Mouse (Mus musculus) brain, embryonic 14.5 days (tissue): ENCODE measurements at regions not wholly inside any gene's neighbourhood (a gene's known extent, or its start where the extent isn't known, plus 50 kb on each side); places are given as distances from the start of the nearest gene placed in this dataset.

Experiments used
- CTCF ChIP-seq: fragments of 200-500 bp; IDR thresholded peaks from 2 replicates; pipeline ENCODE4 v1.5.1; 2012; ENCODE audit warnings: inconsistent platforms, mild to moderate bottlenecking, moderate library complexity, borderline replicate concordance; ENCODE audit not compliant: insufficient read depth, insufficient read length; ENCODE audit errors: extremely low read depth
- POLR2A ChIP-seq: fragments of 200-500 bp; IDR thresholded peaks from 2 replicates; pipeline ENCODE4 v1.6.1; 2012; ENCODE audit warnings: mild to moderate bottlenecking, inconsistent platforms, borderline replicate concordance; ENCODE audit not compliant: poor library complexity, insufficient read depth, insufficient read length, severe bottlenecking; ENCODE audit errors: extremely low read depth

- TF ChIP-seq POLR2A: no peak
- no peak for TF ChIP-seq CTCF
Observed at GRCm38 (mm10) chr15:68721250-68721649, 2220.5 kb upstream of the Lrrc6 start.
